Mouse (Mus musculus): ENCODE measurements around the gene Tnfrsf26. TPM values are rescaled to one million over a fixed set of nuclear protein-coding genes. Genes with fewer than 3 reads are reported as not detected.

Tnfrsf26 gene
- total and polyA plus RNA-seq, 2 experiments from 2014 or later: 0.10 to 0.11 TPM

GRCm38 (mm10) chr7:143620951-143621350 is 7.6 kb downstream of the Tnfrsf26 start:
- no peak overlapping the region for H3K27ac ChIP-seq (ENCODE audit: low read depth, low read length)
- no peak overlapping the region for H3K4me3 ChIP-seq (ENCODE audit: low read depth, low read length)
- no peak for TF ChIP-seq CTCF (IDR thresholded peaks at IDR 0.05; ENCODE audit: low read depth)
- WGBS: 53% methylated on average over 1 of the region's 1 CpGs
- no peaks in the 10 kb centered on the region for H3K4me1 ChIP-seq (ENCODE audit: insufficient read depth)
- ATAC-seq (no peak), DNase-seq (no peak)
- H3K27me3 ChIP-seq (ENCODE audit: insufficient read depth, low read length): no peaks in the 10 kb centered on the region
- H3K9me3 ChIP-seq (ENCODE audit: low read length): no peaks in the 10 kb centered on the region
- H3K9ac ChIP-seq: no peak overlapping the region
- no peaks in the 10 kb centered on the region for H3K36me3 ChIP-seq (ENCODE audit: insufficient read depth)
- no peak overlapping the region for H3K4me2 ChIP-seq (ENCODE audit: low read depth)

- Histone ChIP-seq H3K4me1 (ENCODE audit: insufficient read depth) (no peaks in the 10 kb centered on the region), H3K4me3 (ENCODE audit: low read depth, low read length) (no peak overlapping the region), H3K4me2 (ENCODE audit: low read depth) (no peak overlapping the region), H3K9me3 (ENCODE audit: low read length) (no peaks in the 10 kb centered on the region), H3K9ac (no peak overlapping the region), H3K27me3 (ENCODE audit: insufficient read depth, low read length) (no peaks in the 10 kb centered on the region), H3K27ac (ENCODE audit: low read depth, low read length) (no peak overlapping the region), H3K36me3 (ENCODE audit: insufficient read depth) (no peaks in the 10 kb centered on the region)
- 71% methylated on average over 9 of the region's 9 CpGs for WGBS
- TF ChIP-seq CTCF (IDR thresholded peaks at IDR 0.05; ENCODE audit: low read depth): no peak
- ATAC-seq (no peak), DNase-seq (no peak)
Measured at GRCm38 (mm10) chr7:143614404-143615135, 14.0 kb downstream of the Tnfrsf26 start.

GRCm38 (mm10) chr7:143612215-143612614 is 16.3 kb downstream of the Tnfrsf26 start:
- Histone ChIP-seq H3K27me3 (ENCODE audit: insufficient read depth, low read length) (no peaks in the 10 kb centered on the region), H3K4me2 (ENCODE audit: low read depth) (no peak overlapping the region), H3K36me3 (ENCODE audit: insufficient read depth) (no peaks in the 10 kb centered on the region), H3K4me3 (ENCODE audit: low read depth, low read length) (no peak overlapping the region), H3K9ac (no peak overlapping the region), H3K4me1 (ENCODE audit: insufficient read depth) (no peaks in the 10 kb centered on the region), H3K9me3 (ENCODE audit: low read length) (no peaks in the 10 kb centered on the region), H3K27ac (ENCODE audit: low read depth, low read length) (no peak overlapping the region)
- WGBS: 61% methylated on average over 3 of the region's 3 CpGs
- no peak for DNase-seq
- ATAC-seq: no peak
- TF ChIP-seq CTCF (IDR thresholded peaks at IDR 0.05; ENCODE audit: low read depth): peak; percentile 20; the same call in 1 of the 2 replicates

GRCm38 (mm10) chr7:143605321-143605720 is 23.2 kb downstream of the Tnfrsf26 start:
- Histone ChIP-seq H3K9ac (no peak overlapping the region), H3K27me3 (ENCODE audit: insufficient read depth, low read length) (no peaks in the 10 kb centered on the region), H3K4me2 (ENCODE audit: low read depth) (no peak overlapping the region), H3K36me3 (ENCODE audit: insufficient read depth) (no peaks in the 10 kb centered on the region), H3K4me3 (ENCODE audit: low read depth, low read length) (no peak overlapping the region), H3K27ac (ENCODE audit: low read depth, low read length) (no peak overlapping the region), H3K4me1 (ENCODE audit: insufficient read depth) (no peaks in the 10 kb centered on the region), H3K9me3 (ENCODE audit: low read length) (no peaks in the 10 kb centered on the region)
- ATAC-seq (no peak), DNase-seq (no peak)
- WGBS: 90% methylated on average over 3 of the region's 3 CpGs
- no peak for TF ChIP-seq CTCF (IDR thresholded peaks at IDR 0.05; ENCODE audit: low read depth)

GRCm38 (mm10) chr7:143604889-143605288 is 23.6 kb downstream of the Tnfrsf26 start:
- H3K27ac ChIP-seq (ENCODE audit: low read depth, low read length): no peak overlapping the region
- H3K27me3 ChIP-seq (ENCODE audit: insufficient read depth, low read length): no peaks in the 10 kb centered on the region
- H3K4me1 ChIP-seq (ENCODE audit: insufficient read depth): no peaks in the 10 kb centered on the region
- TF ChIP-seq CTCF (IDR thresholded peaks at IDR 0.05; ENCODE audit: low read depth): no peak
- no peak overlapping the region for H3K9ac ChIP-seq
- H3K4me2 ChIP-seq (ENCODE audit: low read depth): no peak overlapping the region
- ATAC-seq: no peak
- no peak overlapping the region for H3K4me3 ChIP-seq (ENCODE audit: low read depth, low read length)
- no peaks in the 10 kb centered on the region for H3K9me3 ChIP-seq (ENCODE audit: low read length)
- 76% methylated on average over 2 of the region's 2 CpGs for WGBS
- H3K36me3 ChIP-seq (ENCODE audit: insufficient read depth): no peaks in the 10 kb centered on the region
- no peak for DNase-seq

GRCm38 (mm10) chr7:143601705-143602104 is 26.8 kb downstream of the Tnfrsf26 start:
- H3K4me1 ChIP-seq (ENCODE audit: insufficient read depth): peaks cover 6% of the 10 kb centered on the region; the same call in 1 of the 2 replicates
- no peak overlapping the region for H3K9ac ChIP-seq
- no peak overlapping the region for H3K27ac ChIP-seq (ENCODE audit: low read depth, low read length)
- 80% methylated on average over 2 of the region's 2 CpGs for WGBS
- TF ChIP-seq CTCF (IDR thresholded peaks at IDR 0.05; ENCODE audit: low read depth): 0 out of 2 replicates have a peak, but pooled peaks have one; percentile 9
- no peak overlapping the region for H3K4me3 ChIP-seq (ENCODE audit: low read depth, low read length)
- H3K9me3 ChIP-seq (ENCODE audit: low read length): no peaks in the 10 kb centered on the region
- ATAC-seq: no peak
- no peak for DNase-seq
- H3K27me3 ChIP-seq (ENCODE audit: insufficient read depth, low read length): no peaks in the 10 kb centered on the region
- H3K4me2 ChIP-seq (ENCODE audit: low read depth): no peak overlapping the region
- H3K36me3 ChIP-seq (ENCODE audit: insufficient read depth): peaks cover under 1% of the 10 kb centered on the region; the same call in 1 of the 2 replicates

- peak overlapping the region; percentile 94 for H3K4me3 ChIP-seq (ENCODE audit: low read depth, low read length)
- ATAC-seq: no peak
- no peaks in the 10 kb centered on the region for H3K9me3 ChIP-seq (ENCODE audit: low read length)
- no peak for TF ChIP-seq CTCF (IDR thresholded peaks at IDR 0.05; ENCODE audit: low read depth)
- H3K4me1 ChIP-seq (ENCODE audit: insufficient read depth): peaks cover 6% of the 10 kb centered on the region; the same call in 1 of the 2 replicates
- no peak for DNase-seq
- peak overlapping the region; percentile 78 for H3K4me2 ChIP-seq (ENCODE audit: low read depth)
- peaks cover 7% of the 10 kb centered on the region; the same call in 1 of the 2 replicates for H3K36me3 ChIP-seq (ENCODE audit: insufficient read depth)
- WGBS: 7% methylated on average over 15 of the region's 15 CpGs
- H3K9ac ChIP-seq: peak overlapping the region; percentile 93; the same call in 1 of the 2 replicates
- no peaks in the 10 kb centered on the region for H3K27me3 ChIP-seq (ENCODE audit: insufficient read depth, low read length)
- peak overlapping the region; percentile 74; the same call in 1 of the 2 replicates for H3K27ac ChIP-seq (ENCODE audit: low read depth, low read length)
Measured at GRCm38 (mm10) chr7:143600231-143600740, 28.2 kb downstream of the Tnfrsf26 start.
